Mouse (Mus musculus) brain, embryonic 14.5 days (tissue): ENCODE data around the gene Fam129a.

Experiments used
- CTCF ChIP-seq: fragments of 200-500 bp; IDR thresholded peaks from 2 replicates; pipeline ENCODE4 v1.5.1; 2012; ENCODE audit warnings: inconsistent platforms, mild to moderate bottlenecking, moderate library complexity, borderline replicate concordance; ENCODE audit not compliant: insufficient read depth, insufficient read length; ENCODE audit errors: extremely low read depth
- POLR2A ChIP-seq: fragments of 200-500 bp; IDR thresholded peaks from 2 replicates; pipeline ENCODE4 v1.6.1; 2012; ENCODE audit warnings: mild to moderate bottlenecking, inconsistent platforms, borderline replicate concordance; ENCODE audit not compliant: poor library complexity, insufficient read depth, insufficient read length, severe bottlenecking; ENCODE audit errors: extremely low read depth

DNA sequence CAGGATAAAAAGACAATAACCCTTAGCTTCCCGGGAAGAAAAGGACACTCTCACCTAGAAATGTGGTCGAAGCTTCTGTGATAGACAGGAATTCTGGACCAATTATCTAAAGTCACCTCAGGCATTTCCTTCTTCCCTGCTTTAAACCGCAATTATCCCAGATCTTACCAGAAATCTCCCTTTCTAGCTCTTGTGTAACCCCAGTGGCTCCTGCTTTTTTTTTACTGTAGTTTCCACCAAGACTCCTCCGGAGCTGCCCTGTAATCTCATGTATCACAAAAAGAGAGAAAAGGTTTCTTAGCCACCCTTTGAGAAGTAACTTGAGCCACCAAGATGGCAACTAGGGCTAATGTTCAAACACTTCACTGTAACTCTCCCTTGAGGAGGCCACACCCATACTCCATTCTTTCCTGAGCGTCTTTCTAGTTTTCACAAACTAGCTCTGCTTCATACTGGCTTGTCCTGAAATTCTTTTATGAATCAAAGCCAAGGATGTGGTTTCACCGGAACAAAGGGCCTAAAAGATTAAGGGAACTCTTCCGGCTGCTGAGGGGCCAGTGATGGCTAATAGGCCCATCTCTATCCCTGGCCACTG lies 93.9 kb downstream of the Fam129a start:
- no peak for TF ChIP-seq POLR2A
- TF ChIP-seq CTCF: no peak
